Mouse (Mus musculus) lung, postnatal 4 days (tissue): Measurements from ENCODE around the gene Gm10447.

Experiments
- DNase-seq, 2 experiments: peaks; one replicate each; pipeline ENCODE4 v3.0.0; 2021

The Gm10447 gene

DNA sequence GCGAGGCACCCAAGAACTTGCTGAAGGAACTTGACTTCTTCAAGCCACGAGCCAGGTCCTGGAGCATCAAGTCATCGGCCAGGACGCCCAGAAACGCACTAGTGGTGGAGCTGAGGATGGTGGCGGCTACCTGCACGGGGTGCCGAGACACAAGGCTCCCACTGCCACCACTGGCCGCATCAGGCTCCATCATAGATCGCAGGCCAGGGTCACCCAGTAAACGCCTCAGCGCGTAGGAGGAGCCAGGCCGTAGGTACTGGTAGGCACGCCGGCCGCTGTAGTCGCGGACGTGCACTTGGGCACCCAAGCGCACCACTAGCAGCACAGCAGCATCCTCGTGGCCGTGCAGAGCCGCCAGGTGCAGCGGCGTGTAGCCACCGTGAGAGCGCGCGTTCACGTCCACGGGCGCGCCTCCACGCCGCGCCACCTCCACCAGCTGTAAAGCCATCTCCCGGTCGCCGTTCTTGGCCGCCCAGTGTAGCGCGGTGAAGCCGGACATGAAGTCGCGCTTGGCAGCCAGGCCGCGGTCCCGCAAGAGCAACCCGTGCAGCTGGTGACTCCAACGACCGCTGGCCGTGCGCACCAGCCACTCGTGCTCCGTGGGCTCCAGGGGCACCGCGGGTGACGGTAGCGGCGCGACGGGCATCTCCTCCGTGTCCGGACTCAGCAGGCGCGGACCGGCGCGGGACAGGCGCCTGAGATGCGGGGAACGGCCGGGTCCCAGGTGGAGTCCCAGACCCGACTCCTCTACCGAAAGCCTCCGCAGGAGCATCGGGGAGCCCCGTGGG lies 21.7 kb upstream of the Gm10447 start:
- no peak for DNase-seq

DNA sequence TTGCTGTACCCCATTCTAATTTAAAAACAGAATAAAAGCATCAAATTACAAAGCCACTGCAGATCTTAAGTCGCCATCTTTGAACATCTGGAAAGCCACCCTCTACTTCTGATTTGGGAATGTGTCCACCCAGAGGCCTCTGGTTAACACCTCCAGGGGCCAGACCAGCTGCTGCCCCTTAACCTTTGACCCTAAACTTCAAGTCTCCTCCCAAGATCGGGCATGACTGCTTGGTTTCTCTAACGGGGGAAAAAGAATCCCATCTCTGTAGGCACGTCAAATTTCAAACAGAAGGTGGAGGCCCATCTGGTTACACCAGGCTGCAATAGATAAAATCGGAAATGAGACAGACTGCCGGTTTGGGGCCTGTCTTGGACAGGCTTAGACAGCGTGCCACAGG lies 20.9 kb upstream of the Gm10447 start:
- DNase-seq, result no peak

DNA sequence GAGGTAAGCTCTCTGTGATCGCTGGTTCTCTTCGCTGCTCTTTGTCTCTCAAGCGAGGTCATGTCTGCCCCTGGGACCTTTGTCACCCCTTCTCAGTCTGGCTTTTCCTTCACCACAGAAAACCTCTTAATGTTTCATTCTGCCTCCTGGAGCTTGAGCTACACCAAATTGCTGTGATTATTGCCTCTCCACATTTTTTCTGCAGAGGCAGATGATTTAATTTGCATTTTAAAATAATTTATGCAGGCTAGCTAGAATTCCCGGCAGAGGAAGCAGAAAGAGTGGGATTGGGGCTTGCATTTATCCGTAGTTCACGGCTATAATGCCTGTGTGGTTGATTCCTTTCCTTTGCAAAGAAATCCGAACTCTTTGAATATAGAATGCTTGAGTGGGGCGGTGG lies 18.7 kb upstream of the Gm10447 start:
- no peak for DNase-seq

DNA sequence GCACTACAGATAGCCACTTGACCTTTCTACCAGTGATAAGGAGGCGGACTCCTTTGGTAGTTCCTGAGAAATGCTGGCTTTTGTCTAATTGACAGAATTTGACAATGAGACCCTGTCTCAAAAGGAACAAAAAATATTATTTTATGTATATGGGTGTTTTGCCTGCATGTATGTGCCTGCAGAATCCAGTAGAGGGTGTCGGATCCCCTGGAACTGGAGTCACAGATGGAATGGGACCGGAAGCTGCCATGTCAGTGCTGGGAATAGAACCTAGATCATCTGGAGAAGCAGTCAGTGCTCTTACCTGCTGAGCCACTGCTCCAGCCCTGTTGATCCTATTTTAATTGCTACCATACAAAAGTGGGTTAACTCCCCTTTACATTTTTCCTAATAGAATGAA lies 15.8 kb upstream of the Gm10447 start:
- no peak for DNase-seq

DNA sequence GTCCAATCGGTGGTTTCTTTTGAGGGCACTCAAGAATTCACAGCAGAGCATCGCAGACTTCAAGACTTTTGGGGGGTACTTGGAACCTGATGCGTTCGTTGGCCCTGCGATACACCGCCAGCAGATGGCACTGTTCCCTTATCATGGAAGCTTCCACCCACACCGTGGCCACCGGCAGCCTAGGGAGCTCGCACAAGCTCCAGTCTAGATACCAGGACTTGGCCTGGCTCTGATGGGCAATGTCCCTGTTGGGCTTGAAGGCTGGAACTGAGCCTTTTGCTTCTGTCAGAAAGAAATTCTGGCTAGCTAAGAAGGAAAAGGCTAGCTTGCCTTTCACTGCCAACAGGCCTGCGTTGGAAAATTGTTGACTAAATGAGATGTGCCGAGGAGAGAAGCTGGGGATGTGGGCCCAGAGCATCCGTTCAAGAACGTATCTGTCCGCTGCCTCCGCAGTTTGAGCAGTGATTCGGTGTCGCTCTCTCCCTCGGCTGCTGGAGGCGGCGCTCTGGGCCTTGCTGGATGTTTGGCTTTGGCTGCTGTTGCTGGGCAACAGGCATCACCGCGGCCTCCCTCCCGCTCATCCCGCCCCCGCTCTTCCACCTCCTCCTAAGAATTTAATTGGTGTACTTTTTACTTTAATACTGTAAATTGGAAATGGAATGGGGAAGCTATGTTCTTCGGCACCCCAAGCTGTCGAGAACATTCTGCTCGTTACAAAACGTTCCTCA lies 13.2 kb upstream of the Gm10447 start, which contains the start of gene Gm9837:
TSS of gene Gm9837 (minus strand) at position 512 of the 728 bp plus-strand sequence.
- DNase-seq, result peak; percentile 86 to 91

DNA sequence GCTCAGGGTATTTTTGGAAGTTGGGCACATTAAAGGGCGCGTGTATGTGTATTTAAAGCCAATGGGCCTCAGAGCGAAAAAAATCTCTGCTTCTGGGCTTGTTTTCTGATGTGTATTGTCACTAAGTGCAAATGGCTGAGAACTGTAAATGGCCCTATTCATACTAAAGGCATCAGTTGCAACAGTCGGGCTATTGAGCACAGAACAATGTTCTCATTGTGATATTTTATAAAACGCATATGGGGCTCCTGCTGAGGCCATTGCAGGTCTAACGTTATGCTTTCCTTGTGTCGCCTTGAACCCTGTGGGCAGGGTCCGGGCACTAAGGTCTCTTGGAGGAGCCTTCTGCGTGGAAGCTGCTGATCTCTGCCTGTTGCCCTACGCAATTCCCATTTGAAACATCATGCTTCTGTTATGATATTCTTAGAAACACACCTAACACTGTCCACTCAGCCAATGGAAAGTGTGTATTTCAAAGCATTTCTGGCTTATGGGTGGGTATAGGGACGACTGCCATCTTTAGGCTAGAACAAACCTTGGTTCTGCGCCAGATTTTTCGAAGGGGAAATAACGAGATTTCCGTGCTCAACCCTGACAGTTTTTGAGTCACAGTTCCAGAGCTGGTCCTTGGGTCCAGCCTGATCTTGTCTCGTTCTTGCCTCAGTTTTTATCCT lies 12.5 kb upstream of the Gm10447 start:
- no peak for DNase-seq

DNA sequence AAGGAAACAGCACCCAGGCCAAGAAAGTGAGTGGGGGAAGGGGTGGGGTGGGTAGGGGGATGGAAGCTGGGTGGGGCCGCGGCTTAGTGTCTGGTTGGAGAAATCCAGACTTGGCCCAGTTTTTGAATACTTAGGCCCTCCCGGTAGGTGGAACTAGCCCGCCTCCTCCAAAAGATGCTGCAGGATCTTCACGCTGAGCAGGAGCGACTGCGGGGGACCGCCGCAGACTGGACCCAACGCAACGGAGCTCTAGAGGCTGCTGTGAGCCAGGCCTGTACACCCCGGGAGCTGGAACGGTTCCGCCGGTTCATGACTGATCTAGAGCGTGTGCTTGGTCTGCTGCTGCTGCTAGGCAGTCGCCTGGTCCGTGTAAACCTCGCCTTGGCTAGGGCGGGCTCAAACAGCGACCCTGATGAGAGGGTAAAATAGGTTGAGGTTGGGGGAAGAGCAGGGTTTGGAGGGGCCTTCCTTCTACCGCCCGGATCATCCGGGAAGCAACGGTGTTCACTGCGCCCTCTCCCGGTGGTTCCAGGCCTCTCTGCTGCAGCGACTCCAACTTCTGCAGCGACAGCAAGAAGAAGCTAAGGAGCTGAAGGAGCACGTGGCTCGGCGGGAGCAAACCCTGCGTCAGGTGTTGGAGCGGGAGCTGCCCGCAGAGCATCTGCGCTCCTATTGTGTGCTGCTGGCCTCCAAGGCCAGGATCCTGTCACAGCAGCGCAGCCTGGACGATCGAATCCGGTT lies 9.5 kb upstream of the Gm10447 start:
- DNase-seq, result peak; percentile 77 to 83

DNA sequence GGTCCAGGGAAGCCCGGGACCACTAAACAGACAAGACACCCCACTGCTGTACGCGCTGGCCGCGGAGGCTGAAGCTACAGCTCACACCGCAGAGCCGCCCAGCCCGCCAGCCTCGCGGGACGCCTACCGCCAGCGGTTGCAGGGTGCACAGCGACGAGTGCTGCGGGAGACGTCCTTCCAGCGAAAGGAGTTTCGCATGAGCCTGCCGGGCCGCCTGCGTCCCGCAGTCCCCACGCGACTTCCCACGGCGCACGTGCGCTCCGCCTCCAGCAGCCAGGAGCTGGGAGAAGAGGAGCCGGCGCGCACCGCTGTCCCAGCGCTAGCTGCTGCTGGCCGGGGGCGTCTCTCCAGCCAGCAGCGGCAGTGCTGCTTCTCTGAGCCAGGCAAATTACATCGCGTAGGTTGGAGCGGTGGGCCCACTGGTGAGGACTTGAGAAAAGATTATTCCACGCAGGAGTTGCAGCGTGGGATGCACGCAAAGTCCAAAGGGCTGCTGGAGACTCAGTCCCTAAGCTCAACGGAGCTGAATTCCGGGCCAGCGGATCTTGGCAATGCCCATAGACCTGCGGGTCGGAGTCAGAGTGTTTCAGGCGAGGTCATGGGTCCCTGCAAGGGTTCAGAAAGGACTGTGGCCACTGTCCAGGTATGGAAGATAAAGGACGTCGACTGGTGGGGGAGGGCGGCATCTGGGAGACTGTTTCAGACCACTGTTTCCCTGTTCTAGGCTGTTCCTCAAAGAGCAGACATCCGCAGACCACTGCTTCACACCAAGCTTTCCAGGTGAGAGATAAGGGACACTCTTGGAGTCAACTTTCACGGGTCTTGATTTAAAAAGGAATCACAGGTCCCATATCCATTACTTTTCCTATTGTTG lies 6.9 kb upstream of the Gm10447 start:
- no peak for DNase-seq

DNA sequence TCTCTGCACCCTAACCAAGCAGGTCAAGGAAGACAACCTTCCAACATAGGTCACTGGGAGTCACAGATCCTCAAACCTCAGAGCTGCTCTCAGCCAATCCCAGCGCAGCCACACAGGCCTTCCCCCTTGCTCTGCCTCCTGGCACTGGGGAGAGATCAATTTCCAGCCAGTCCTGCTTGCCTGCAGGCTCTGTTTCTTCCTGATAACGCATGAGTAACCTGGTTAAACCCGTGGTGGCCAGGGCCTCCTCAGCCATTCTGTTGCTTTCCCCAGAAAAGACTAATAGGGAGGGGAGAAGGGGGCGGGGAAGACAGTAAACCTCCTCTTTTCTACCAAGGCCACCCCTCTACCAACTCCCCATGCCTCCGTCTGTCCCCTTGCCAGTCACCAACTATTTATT lies 4.8 kb upstream of the Gm10447 start:
- no peak for DNase-seq

DNA sequence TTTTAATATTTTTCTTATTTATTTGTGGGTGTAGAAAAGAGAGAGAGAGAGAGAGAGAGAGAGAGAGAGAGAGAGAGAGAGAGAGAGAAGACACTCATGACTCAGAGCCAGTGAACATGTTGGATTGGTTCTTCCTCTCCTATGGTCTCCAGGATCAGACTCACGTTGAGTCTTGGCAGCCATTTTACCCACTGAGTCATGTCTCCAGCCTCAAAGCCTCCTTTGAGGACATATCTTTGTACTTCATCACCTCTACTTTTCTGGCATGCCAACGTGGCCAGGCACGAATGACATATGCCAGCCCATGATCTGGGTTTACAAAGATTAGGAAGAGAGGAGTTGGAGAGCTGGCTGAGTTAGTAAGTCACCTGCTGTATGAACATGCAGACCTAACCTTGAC lies 3.3 kb upstream of the Gm10447 start:
- DNase-seq, result no peak

DNA sequence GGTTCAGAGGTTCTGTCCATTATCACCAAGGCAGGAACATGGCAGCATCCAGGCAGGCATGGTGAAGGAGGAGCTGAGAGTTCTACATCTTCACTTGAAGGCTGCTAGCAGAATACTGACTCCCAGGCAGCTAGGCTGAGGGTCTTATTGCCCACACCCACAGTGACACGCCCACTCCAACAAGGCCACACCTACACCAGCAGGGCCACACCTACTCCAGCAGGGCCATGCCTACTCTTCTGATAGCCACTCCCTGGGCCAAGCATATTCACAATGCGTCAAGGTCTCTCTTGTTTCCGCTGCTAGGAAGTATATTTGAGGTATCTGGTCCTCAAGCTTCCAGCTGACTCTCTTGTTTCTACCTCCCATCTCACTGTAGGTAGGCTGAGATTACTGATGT lies 2.1 kb upstream of the Gm10447 start:
- no peak for DNase-seq

DNA sequence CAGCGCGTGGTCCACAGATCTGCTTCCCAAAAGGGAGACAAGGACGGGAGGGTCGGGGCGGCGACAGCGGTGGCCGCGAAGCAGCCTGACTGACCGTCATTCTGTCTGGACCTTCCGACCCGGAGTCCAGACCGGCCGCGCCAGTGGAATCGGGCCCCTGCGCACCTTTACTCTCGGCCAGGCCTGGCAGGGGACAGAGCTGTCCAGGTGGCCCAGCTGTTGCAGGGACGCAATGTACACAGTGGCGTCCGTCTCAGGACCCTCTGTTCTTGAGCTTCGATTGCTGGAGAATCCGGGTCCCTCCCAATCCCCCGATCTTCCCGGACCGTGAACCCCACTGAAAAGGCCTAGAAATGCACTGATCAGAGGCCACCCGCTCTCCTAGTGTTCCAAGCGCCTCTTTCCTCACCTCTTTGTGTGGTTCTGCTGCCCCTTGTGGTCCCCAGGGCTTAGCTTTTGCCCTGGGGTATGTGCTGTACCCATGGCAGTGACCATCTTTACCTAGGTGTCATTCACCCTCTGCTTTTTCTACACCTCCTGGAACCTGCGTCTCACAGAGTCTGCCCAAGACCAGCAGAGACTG lies 553 bp upstream of the Gm10447 start:
- DNase-seq, result no peak

DNA sequence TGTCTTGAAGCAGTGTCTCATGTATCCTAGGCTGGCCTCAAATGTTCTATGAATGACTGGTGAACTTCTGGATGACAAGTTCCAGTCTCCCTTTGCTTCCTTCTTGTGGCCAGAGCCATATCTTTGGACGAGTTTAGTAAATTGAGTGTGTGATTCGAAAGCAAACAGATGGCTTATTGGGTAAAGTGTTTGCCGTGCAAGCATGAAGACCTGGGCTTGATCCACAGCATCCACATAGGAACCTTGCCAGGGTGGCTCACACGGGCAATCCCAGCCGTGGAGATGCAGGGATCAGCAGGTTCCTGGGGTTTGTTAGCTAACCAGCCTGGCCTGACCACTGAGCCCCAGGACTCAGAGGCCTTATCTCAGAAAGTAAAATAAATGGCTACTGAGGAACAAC lies 3.9 kb downstream of the Gm10447 start:
- DNase-seq, result no peak

DNA sequence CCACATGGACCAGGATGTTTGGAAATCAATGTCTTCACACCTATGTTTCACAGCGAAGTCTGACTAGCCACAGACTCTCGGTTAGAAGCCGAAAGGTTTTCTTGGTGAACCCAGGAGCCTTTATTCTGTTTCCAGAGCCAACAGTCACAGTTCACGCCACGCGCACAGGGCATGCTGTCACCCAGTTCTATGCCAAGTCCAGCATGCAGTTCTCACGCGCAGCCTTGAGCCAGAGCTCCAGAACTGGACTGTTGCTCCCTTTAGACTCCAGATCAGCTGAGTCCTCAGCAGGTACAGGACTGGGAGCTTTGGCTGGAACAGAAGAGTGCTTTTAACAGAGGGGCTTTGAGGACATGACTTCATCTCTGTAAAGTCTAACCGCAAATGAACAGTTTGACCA lies 4.5 kb downstream of the Gm10447 start:
- no peak for DNase-seq

DNA sequence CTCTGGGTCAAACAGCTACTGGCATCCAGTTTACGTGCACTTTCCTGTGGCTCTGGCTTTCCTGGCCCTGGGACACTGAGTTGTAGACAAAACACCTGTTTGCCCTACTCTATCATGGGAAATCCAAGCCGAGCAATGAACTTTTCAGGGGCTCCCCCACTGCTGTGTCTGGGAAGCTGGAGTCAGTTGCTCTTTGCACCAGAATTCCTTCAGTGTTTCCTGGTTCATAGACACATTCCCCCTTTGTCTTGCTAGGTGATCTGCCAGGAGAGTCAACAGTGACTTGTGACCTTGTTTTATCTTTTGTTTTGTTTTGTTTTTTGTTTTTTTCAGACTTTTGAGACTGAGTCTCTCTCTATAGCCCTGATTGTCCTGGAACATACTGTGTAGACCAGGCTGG lies 5.5 kb downstream of the Gm10447 start:
- no peak for DNase-seq

DNA sequence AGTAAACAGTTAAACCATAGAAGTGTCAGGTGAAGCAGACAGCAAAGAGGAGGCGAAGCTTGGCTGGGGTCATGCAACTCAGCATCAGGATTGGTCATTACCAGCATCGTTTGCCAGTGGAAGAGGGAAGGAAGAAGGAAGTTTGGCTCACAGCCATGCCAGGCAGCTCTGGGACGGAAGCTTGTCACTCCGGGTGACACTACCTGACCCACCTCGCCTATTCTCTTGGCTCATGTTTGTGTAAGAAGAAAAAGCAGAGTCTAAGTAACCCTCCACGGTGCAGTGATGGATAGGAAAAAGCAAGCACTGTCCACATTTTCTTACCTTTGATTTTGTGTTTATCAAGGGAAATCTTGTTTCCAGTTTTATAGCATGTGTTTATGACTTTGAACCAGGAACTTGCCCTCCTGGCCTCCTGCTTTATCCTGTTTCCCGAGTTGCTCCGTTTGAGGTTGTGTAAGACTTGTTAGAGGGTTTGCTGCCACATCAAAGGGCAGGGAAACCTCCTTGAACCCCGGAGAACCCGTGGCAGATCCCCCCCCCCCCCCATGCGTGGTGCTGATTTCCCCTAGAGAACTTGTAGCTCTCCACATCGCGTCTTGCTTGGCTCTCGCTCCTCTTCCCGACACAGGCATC lies 6.7 kb downstream of the Gm10447 start:
- DNase-seq, result peak in 1 of 2 experiments; percentile 28

DNA sequence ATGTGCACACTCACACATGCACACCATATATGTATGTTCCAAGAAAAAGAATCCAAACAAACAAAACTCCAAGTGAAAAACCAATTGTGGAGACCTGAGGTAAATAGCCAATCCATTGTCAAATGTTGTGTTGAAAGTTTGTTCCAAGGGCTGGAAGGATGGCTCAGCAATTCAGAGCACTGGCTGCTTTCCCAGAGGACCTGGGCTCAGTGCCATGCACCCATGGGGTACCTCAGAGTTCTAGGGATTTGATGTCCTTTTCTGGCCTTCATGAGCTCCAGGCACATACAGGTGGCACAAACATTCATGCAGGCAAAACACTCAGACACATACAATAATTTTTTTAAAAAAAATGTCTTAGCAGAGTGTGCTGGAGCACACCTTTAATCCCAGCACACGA lies 8.4 kb downstream of the Gm10447 start:
- DNase-seq, result no peak

DNA sequence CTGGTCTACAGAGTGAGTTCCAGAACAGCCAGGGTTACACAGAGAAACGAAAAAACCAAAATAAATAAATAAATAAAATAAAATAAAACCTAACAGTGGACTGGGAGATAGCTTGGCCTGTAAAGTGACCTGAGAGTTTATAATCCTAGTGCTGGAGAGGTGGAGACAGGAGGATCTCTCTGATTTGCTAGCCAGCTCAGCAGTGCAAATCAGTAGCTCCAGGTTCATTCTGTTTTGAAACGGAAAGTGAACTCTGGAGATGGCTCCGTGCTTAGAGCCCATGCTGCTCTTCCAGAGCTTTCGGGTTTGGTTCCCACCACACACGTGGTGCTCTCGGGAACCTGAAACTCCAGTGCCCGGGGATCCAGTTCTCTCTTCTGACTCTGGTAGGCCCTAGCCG lies 8.9 kb downstream of the Gm10447 start:
- no peak for DNase-seq

DNA sequence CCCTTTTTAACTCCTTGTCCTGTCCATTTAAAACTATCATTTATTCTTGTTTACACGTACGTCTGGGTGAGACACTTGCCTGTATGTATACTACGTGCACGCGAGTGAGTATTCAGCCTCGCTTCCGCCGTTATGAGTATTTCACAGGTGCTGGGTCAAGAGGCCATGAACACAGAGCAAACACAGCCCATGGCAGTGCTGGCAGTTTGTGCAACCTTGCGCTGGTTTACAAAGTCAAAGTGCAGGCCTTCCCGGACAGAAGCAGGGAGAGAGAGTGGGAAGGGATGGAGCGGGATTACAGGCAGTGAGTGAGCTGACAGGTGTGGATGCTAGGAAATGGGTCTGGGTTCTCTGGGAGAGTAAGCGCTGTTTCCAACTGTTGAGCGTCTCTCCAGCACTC lies 10.7 kb downstream of the Gm10447 start:
- DNase-seq, result no peak

DNA sequence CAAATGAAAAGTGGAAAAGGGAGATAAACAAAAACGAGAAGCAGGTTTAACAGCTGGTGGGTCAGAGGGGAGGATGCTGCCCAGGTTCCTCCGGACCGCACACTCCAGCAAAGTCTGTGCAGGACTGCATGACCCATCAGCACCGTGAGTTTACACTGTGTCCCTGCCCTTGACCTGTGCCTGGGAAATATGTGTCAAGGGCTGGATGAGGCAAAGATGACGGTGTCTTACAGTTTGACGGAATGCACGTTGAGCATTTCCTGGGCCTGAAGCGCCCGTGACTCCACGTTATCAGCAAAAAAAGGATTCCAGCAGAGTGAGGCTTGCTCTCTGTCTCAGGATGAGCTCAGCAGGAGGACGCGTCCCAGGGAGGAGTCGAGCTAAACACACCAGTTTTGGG lies 11.3 kb downstream of the Gm10447 start:
- no peak for DNase-seq

DNA sequence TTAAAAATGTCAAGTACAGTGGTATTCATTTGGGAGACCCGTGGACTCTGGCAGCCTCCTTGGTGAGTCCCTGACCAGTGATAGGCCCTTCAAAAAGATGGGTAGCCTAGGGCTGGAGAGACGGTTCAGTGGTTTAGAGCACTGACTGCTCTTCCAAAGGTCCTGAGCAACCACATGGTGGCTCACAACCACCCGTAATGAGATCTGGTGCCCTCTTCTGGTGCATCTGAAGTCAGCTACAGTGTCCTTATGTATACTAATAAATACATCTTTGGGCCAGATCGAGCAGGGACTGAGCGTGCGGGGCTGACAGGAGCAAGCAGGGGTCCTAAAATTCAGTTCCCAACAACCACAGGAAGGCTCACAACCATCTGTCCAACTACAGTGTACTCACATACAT lies 13.0 kb downstream of the Gm10447 start:
- DNase-seq, result peak in 1 of 2 experiments; percentile 61
